In genomic region chr19:14243565-14243964, GRCm38 (mm10) we compare ENCODE assay signal across 28 mouse cellular contexts.
DNase-seq lines count a peak whose midpoint lies in the region; ATAC-seq and TF ChIP-seq lines count a peak whose summit lies in the region.
"Had no signal": no experiment of that assay in that cellular context is flagged by ENCODE, and none has a peak within 500 bp of the region (broad histone marks: within the 10 kb centered on the region; RNA-seq: fewer than 3 reads in every experiment).

No protein-coding gene starts in this region.

- no peak overlapping the region for H3K27ac ChIP-seq in forebrain, embryonic 16.5 days (ENCODE audit: low read length)
- H3K27ac ChIP-seq in forebrain, embryonic 12.5 days: no peak overlapping the region
- H3K27ac ChIP-seq: embryonic facial prominence, embryonic 10.5 days; embryonic facial prominence, embryonic 13.5 days; heart, adult 2 months; heart, embryonic 10.5 days; heart, embryonic 13.5 days; hindbrain, embryonic 14.5 days had no signal

- no peak for TF ChIP-seq CTCF in brain, embryonic 14.5 days (IDR thresholded peaks at IDR 0.05; ENCODE audit: borderline replicate concordance, extremely low read depth, insufficient read depth, insufficient read length)

- H3K9me3 ChIP-seq in forebrain, embryonic 16.5 days (ENCODE audit: control insufficient read depth, low read length): no peaks in the 10 kb centered on the region
- no peaks in the 10 kb centered on the region for H3K9me3 ChIP-seq in forebrain, embryonic 12.5 days
- H3K9me3 ChIP-seq: embryonic facial prominence, embryonic 10.5 days; embryonic facial prominence, embryonic 13.5 days; G1E; heart, embryonic 10.5 days; heart, embryonic 13.5 days had no signal

- peaks cover 36% of the 10 kb centered on the region for H3K4me1 ChIP-seq in forebrain, embryonic 16.5 days (replicated peaks; ENCODE audit: control insufficient read depth, insufficient read depth, low read length)
- H3K4me1 ChIP-seq in forebrain, embryonic 12.5 days: peaks cover 46% of the 10 kb centered on the region

- peak; percentile 11 for ATAC-seq in forebrain, embryonic 16.5 days
- no peak for ATAC-seq in forebrain, embryonic 12.5 days (ENCODE audit: low FRiP score)
- ATAC-seq in frontal cortex, adult (ENCODE audit: low TSS enrichment): no peak
- no peak for ATAC-seq in CD4-positive, CD25-positive, alpha-beta regulatory T cell, adult 4 months
- ATAC-seq: intestine, postnatal 0 days; Patski had no signal

- DNase-seq in spleen, postnatal 36 days (ENCODE audit: low spot score in 2 of 2): peak; percentile 11 to 22
- no peak for DNase-seq in spleen, postnatal 10 days (ENCODE audit: low spot score in 2 of 2)
- DNase-seq in brain, embryonic 14.5 days (ENCODE audit: low read depth): peak; percentile 53
- DNase-seq: adrenal gland, postnatal 10 days; adrenal gland, postnatal 36 days; cerebellum, adult 11-12 months; cerebellum, adult 8-10 months; cerebellum, postnatal 10 days; cerebellum, postnatal 36 days; embryo, embryonic 11 days; gastrocnemius, postnatal 10 days; gastrocnemius, postnatal 36 days; heart, adult 2 months; heart, postnatal 14 days; heart, postnatal 4 days had no signal

- no peak for TF ChIP-seq POLR2A in brain, embryonic 14.5 days (IDR thresholded peaks at IDR 0.05; ENCODE audit: borderline replicate concordance, extremely low read depth, insufficient read depth, insufficient read length, poor library complexity, severe bottlenecking)

- peaks cover 32% of the 10 kb centered on the region for H3K27me3 ChIP-seq in forebrain, embryonic 16.5 days (replicated peaks; ENCODE audit: control insufficient read depth, insufficient read depth, low read length)
- H3K27me3 ChIP-seq in forebrain, embryonic 12.5 days: peaks cover 74% of the 10 kb centered on the region

- no peak overlapping the region for H3K4me2 ChIP-seq in forebrain, embryonic 16.5 days (ENCODE audit: low read length)
- H3K4me2 ChIP-seq in forebrain, embryonic 12.5 days: no peak overlapping the region
- H3K4me2 ChIP-seq: embryonic facial prominence, embryonic 13.5 days; heart, embryonic 13.5 days; hindbrain, embryonic 14.5 days had no signal

- no peaks in the 10 kb centered on the region for H3K36me3 ChIP-seq in forebrain, embryonic 16.5 days (ENCODE audit: control insufficient read depth, insufficient read depth)
- no peaks in the 10 kb centered on the region for H3K36me3 ChIP-seq in forebrain, embryonic 12.5 days (replicated peaks)
- H3K36me3 ChIP-seq: embryonic facial prominence, embryonic 10.5 days; embryonic facial prominence, embryonic 13.5 days; G1E; heart, embryonic 10.5 days; heart, embryonic 13.5 days had no signal

- 17% methylated on average over 5 of the region's 5 CpGs for WGBS in forebrain, embryonic 16.5 days
- WGBS in forebrain, embryonic 12.5 days: 18% methylated on average over 5 of the region's 5 CpGs

- H3K4me3 ChIP-seq in forebrain, embryonic 16.5 days (replicated peaks; ENCODE audit: low read length): no peak overlapping the region
- H3K4me3 ChIP-seq in forebrain, embryonic 12.5 days (replicated peaks): no peak overlapping the region
- H3K4me3 ChIP-seq: embryonic facial prominence, embryonic 10.5 days; embryonic facial prominence, embryonic 13.5 days; erythroblast, embryonic 14.5 days; heart, adult 2 months; heart, embryonic 10.5 days; heart, embryonic 13.5 days had no signal

- no peak overlapping the region for H3K9ac ChIP-seq in forebrain, embryonic 16.5 days (replicated peaks; ENCODE audit: low read depth, low read length)
- no peak overlapping the region for H3K9ac ChIP-seq in forebrain, embryonic 12.5 days
- H3K9ac ChIP-seq: embryonic facial prominence, embryonic 13.5 days; heart, embryonic 13.5 days; hindbrain, embryonic 14.5 days had no signal

Comparison
In these comparisons a context has a peak if more than half of its experiments do, and no peak if none do; other contexts are left out.
1. DNase-seq: peak in spleen, postnatal 36 days (2 of 2) and brain, embryonic 14.5 days (single experiment); none in spleen, postnatal 10 days (0 of 2).